24 mouse cellular contexts compared by ENCODE assay signal in the genomic region with DNA sequence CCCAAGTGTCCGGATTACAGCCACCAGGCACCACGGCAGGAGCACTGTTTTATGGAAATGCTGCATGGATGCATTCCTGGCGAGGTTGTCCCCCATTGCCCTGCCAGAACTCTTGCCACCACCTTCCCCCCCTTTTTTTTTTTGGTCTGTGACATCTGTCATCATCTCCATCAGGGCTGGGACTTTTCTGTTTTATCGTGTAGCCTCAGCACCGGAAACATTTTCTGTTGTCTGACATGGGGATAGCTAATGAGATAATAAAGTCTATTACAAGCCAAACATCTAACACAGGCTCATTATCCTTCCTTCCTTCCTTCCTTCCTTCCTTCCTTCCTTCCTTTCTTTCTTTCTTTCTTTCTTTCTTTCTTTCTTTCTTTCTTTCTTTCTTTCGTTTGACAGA.
"Had no signal": no experiment of that assay in that cellular context is flagged by ENCODE, and none has a peak within 500 bp of the region (broad histone marks: within the 10 kb centered on the region; RNA-seq: fewer than 3 reads in every experiment).

No protein-coding gene starts in this region.

- DNase-seq: cerebellum, adult 9-11 months; cerebellum, postnatal 10 days; cerebellum, postnatal 14 days; cerebellum, postnatal 25 days; cerebellum, postnatal 36 days; embryo, embryonic 11 days; forebrain, postnatal 0 days; gastrocnemius, adult 2 months; gastrocnemius, postnatal 10 days; gastrocnemius, postnatal 14 days; gastrocnemius, postnatal 25 days; gastrocnemius, postnatal 36 days; heart, adult 11 months; heart, adult 18-20 months; heart, adult 2 months had no signal

- H3K27me3 ChIP-seq: embryonic facial prominence, embryonic 12.5 days; embryonic facial prominence, embryonic 13.5 days; embryonic facial prominence, embryonic 15.5 days; forebrain, embryonic 12.5 days; forebrain, embryonic 13.5 days; forebrain, embryonic 15.5 days had no signal

- H3K27ac ChIP-seq: embryonic facial prominence, embryonic 10.5 days; embryonic facial prominence, embryonic 12.5 days; embryonic facial prominence, embryonic 13.5 days; embryonic facial prominence, embryonic 15.5 days; forebrain, embryonic 10.5 days; forebrain, embryonic 12.5 days; forebrain, embryonic 13.5 days; forebrain, embryonic 15.5 days; gastrocnemius, adult 2 months; heart, adult 2 months had no signal

- H3K4me3 ChIP-seq: embryonic facial prominence, embryonic 10.5 days; embryonic facial prominence, embryonic 12.5 days; embryonic facial prominence, embryonic 13.5 days; embryonic facial prominence, embryonic 15.5 days; erythroblast, embryonic 14.5 days; forebrain, embryonic 10.5 days; forebrain, embryonic 12.5 days; forebrain, embryonic 13.5 days; forebrain, embryonic 15.5 days; gastrocnemius, adult 2 months; heart, adult 2 months had no signal

- H3K36me3 ChIP-seq: embryonic facial prominence, embryonic 10.5 days; embryonic facial prominence, embryonic 12.5 days; embryonic facial prominence, embryonic 13.5 days; embryonic facial prominence, embryonic 15.5 days; forebrain, embryonic 10.5 days; forebrain, embryonic 12.5 days; forebrain, embryonic 15.5 days had no signal

- H3K9me3 ChIP-seq: embryonic facial prominence, embryonic 10.5 days; embryonic facial prominence, embryonic 12.5 days; embryonic facial prominence, embryonic 13.5 days; embryonic facial prominence, embryonic 15.5 days; forebrain, embryonic 12.5 days; forebrain, embryonic 13.5 days; forebrain, embryonic 15.5 days had no signal

- H3K4me1 ChIP-seq: embryonic facial prominence, embryonic 10.5 days; embryonic facial prominence, embryonic 12.5 days; embryonic facial prominence, embryonic 15.5 days; forebrain, embryonic 10.5 days; forebrain, embryonic 12.5 days; forebrain, embryonic 13.5 days; forebrain, embryonic 15.5 days had no signal

- H3K9ac ChIP-seq: embryonic facial prominence, embryonic 12.5 days; embryonic facial prominence, embryonic 13.5 days; embryonic facial prominence, embryonic 15.5 days; forebrain, embryonic 12.5 days; forebrain, embryonic 13.5 days; forebrain, embryonic 15.5 days; forebrain, postnatal 0 days had no signal
